Mouse (Mus musculus) E14TG2a.4 (cell line): ENCODE measurements around the gene Rgs3.
"Not testable (repeated sequence)": the region's sequence is repeated elsewhere in the genome, so short reads cannot be mapped to it uniquely, and the experiment has no call there.

Experiments used
- H3K27me3 ChIP-seq: 2 replicates; pipeline ENCODE4 v1.6.1; 2014; ENCODE audit warnings: low read length, control low read depth; ENCODE audit not compliant: insufficient read depth
- H3K36me3 ChIP-seq: 2 replicates; pipeline ENCODE4 v1.6.1; 2014; ENCODE audit warnings: low read length, control low read depth; ENCODE audit not compliant: insufficient read depth
- H3K4me1 ChIP-seq: replicated peaks from 2 replicates; pipeline ENCODE4 v1.6.1; 2014; ENCODE audit warnings: low read depth, low read length, control low read depth
- H3K4me3 ChIP-seq: replicated peaks from 2 replicates; pipeline ENCODE4 v1.5.1; 2014; ENCODE audit warnings: mild to moderate bottlenecking, low read length
- H3K9me3 ChIP-seq: 2 replicates; pipeline ENCODE4 v1.6.1; 2014; ENCODE audit warnings: low read length, control low read depth
- CTCF ChIP-seq: conservative IDR thresholded peaks from 2 replicates; pipeline ENCODE4 v1.5.1; 2014; ENCODE audit warnings: low read length
- NANOG ChIP-seq: IDR thresholded peaks from 2 replicates; pipeline ENCODE4 v1.6.1; 2014; ENCODE audit warnings: borderline replicate concordance, low read length, mixed read lengths
- POU5F1 ChIP-seq: IDR thresholded peaks from 2 replicates; pipeline ENCODE4 v1.6.1; 2014; ENCODE audit warnings: low read length, borderline replicate concordance

Rgs3 gene

DNA sequence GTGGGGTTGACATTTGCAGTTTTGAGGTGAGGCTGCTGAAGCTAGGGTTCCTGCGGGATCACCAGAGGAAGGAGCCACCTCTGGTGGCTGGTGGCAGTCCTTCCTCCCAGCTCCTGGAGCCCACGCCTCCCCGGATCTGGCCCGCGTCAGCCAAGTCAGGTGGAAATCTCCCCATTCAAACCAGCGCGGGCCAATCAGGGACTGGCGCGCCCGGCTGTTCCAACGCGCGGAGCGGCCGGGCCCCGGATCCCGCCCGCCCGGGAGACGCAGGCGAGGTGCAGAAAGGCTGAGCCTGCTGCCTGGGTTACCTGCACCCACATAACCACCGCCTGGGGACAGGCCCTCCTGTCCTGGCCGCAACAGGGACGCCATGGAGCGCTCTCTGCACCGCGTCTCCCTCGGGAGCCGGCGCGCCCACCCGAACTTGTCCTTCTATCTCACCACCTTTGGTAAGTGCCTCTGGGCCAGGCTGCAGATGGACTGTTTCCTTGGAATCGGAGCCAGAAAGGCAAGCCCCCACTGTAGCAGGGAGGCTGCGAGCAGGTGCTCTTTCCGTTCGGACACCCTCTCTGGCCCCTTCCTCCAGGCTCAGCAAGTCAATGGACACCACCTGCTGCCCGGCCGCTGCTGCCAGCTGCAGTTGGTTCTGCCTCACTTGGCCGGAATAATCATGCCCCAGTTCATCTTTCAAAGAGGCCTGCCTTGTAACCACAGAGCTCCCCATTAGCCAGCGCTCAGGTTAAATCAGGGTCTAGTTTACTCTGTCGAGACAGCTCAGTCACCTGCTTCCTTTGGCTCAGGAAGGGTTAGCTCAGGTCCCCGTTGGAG is 23.8 kb downstream of the Rgs3 start:
- Histone ChIP-seq H3K9me3 (no peaks in the 10 kb centered on the region), H3K4me3 (peak overlapping the region; percentile 82), H3K36me3 (no peaks in the 10 kb centered on the region), H3K27me3 (peaks cover 49% of the 10 kb centered on the region), H3K4me1 (peaks cover 25% of the 10 kb centered on the region)
- TF ChIP-seq POU5F1 (no peak), NANOG (no peak), CTCF (no peak)

DNA sequence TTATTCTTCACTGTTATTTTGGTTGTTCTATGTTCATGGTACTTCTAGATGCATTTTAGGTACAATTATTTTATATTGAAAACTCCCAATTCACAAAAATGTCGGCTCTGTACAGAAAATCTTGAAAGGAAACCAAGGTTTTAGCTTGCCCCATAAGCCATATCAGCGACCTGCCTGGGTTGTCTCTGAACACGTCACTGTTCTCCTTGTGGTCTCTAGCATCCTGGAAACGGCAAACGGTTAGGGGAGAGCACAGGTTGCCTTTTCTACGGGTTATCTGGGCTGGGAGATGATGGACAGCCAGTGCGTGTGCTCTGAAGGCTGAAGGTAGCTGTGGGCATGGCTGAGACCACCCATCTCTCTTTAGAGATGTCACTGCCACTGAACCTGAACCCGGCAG is 27.4 kb downstream of the Rgs3 start:
- Histone ChIP-seq H3K4me3 (no peak overlapping the region), H3K27me3 (peaks cover 34% of the 10 kb centered on the region), H3K36me3 (no peaks in the 10 kb centered on the region), H3K4me1 (peaks cover 35% of the 10 kb centered on the region), H3K9me3 (no peaks in the 10 kb centered on the region)
- TF ChIP-seq CTCF (no peak), POU5F1 (no peak), NANOG (no peak)

DNA sequence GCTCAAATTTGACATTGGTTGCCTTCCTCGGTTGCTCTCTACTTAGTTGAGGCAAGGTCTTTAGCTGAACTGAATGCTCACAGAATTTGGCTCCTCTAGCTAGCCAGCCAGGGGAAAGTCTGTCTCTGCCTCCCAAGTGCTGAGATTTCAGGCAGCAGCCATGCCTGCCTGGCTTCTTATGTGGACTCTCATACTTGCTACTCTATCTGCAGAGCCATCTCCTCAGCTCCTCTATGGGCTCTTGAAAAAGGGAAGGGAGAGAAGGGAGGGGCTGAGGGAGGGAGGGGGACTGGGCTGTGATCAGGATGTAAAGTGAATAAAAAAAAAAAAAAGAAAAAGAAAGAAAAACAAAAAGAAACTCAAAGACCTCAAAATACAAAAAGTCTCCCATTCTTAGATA is 31.2 kb downstream of the Rgs3 start:
- Histone ChIP-seq H3K4me1 (peaks cover 13% of the 10 kb centered on the region), H3K9me3 (no peaks in the 10 kb centered on the region), H3K36me3 (no peaks in the 10 kb centered on the region), H3K27me3 (peaks cover 4% of the 10 kb centered on the region; the same call in 1 of the 2 replicates), H3K4me3 (no peak overlapping the region)
- TF ChIP-seq NANOG (no peak), POU5F1 (no peak), CTCF (no peak)

DNA sequence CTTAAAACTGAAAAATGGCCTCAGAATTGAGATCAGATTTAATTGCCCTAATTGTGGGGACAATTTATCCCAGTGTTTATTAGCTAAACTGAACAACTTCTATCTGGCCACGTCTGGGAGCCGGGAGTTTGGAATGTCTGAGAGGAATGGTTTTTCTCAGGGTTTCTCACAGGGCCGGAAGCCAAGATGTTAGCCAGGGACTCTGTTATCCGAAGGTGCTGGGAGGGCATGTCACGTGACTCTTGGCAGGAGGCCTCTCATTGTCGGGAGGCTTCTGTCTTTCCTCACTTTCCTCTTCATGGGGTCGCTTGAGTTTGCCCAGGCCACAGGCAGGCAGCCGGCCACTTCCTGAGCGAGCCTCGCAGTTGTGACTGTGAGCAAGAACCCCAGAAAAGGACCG is 31.7 kb downstream of the Rgs3 start:
- no peak overlapping the region for H3K4me3 ChIP-seq
- H3K36me3 ChIP-seq = no peaks in the 10 kb centered on the region
- H3K4me1 ChIP-seq = peaks cover 13% of the 10 kb centered on the region
- peaks cover 6% of the 10 kb centered on the region; the same call in 1 of the 2 replicates for H3K27me3 ChIP-seq
- TF ChIP-seq NANOG (no peak), CTCF (no peak), POU5F1 (no peak)
- H3K9me3 ChIP-seq = no peaks in the 10 kb centered on the region

DNA sequence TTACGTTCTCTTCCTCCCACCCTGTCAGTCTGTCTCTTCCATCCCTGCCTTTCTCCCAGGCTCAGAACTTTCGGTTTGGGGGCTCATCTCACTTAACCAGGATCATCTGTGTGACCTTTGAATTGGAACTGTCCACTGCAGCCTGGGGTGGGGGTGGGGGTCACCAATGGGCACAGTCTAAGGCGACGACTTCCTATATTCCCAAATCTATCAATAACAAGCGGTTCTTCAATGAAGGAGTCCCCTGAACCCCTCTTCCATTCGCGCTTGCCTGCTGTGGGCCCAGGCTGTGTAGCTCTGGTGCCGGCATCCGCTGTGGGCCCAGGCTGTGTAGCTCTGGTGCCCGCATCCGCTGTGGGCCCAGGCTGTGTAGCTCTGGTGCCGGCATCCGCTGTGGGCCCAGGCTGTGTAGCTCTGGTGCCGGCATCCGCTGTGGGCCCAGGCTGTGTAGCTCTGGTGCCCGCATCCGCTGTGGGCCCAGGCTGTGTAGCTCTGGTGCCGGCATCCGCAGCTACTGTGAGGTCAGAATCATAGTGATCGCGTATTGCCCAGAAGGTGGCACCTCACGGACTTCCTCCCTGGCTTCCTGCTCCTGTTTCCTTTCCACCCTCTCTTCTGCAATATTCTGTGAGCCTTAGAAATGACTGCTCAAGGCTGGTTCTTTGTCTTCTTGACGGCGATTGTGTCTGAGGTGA is 34.0 kb downstream of the Rgs3 start:
- not testable (repeated sequence) for H3K27me3 ChIP-seq, H3K9me3 ChIP-seq, H3K36me3 ChIP-seq
- Histone ChIP-seq H3K4me3 (peak overlapping the region; percentile 65), H3K4me1 (peaks cover 13% of the 10 kb centered on the region)

DNA sequence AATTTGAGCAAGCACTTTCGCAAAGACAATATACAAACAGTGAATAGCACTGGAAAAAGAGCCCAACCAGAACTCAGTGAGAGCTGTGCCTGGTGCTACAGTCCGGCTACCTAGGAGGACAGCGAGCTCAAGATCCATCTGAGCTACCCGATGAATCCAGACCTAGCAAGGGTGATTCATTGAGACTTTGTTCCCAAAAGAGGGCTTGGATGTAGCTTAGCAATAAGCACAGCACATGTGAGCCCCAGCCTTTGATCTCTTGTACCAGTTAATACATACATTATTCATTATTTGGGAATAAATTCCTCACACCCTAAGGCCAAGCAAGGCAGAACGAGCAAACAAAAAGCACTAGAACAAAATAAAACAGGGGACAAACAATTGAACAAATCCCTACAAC is 34.8 kb downstream of the Rgs3 start:
- no peaks in the 10 kb centered on the region for H3K36me3 ChIP-seq
- peaks cover 10% of the 10 kb centered on the region; the same call in 1 of the 2 replicates for H3K27me3 ChIP-seq
- no peak overlapping the region for H3K4me3 ChIP-seq
- peaks cover 10% of the 10 kb centered on the region for H3K4me1 ChIP-seq
- no peak for TF ChIP-seq POU5F1
- TF ChIP-seq CTCF = no peak
- no peak for TF ChIP-seq NANOG
- no peaks in the 10 kb centered on the region for H3K9me3 ChIP-seq

DNA sequence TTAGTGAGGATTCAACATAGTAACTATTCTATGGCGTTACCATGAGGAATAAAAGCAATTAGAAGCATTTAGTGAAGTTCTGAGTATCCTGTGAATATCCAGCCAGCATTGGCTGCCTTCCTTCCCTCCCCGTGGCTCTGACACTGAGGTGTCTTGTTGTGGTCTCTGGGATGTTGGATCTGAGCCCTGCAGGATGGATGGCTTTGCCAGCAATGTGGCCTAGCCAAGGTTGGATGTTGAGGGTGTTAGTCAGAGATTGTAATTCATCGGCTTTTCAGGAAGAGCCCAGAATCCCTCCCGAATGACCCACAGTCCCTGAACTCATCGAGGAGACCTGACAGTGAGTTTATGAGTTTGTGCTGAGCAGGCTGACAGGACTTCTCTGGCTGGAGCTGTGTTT is 36.4 kb downstream of the Rgs3 start:
- peaks cover 9% of the 10 kb centered on the region; the same call in 1 of the 2 replicates for H3K4me1 ChIP-seq
- H3K36me3 ChIP-seq = no peaks in the 10 kb centered on the region
- TF ChIP-seq NANOG (no peak), CTCF (no peak)
- H3K4me3 ChIP-seq = no peak overlapping the region
- peaks cover 10% of the 10 kb centered on the region; the same call in 1 of the 2 replicates for H3K27me3 ChIP-seq
- no peaks in the 10 kb centered on the region for H3K9me3 ChIP-seq

DNA sequence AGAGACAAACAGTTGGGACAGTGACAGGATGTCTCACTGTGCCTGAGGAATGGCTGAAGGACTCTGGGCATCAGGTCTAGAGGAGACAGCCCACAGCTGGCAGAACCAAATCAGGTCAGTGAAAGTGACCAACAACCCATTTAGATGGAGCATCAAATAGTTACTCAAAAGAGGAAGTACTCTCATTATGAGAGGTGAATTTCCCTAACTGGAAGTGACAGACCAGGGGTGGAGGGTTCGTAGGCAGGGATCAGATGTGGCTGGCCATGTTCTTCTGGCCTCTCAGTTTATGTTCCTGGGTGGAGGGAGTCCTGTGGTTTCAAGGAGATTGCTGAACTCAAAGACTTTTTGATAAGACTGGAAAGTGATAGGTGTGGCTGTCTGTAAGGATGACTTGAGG is 40.9 kb downstream of the Rgs3 start:
- H3K4me3 ChIP-seq = no peak overlapping the region
- H3K4me1 ChIP-seq = peaks cover 4% of the 10 kb centered on the region; the same call in 1 of the 2 replicates
- H3K27me3 ChIP-seq = 0 out of 2 replicates have a peak, but pooled peaks cover 6% of the 10 kb centered on the region
- TF ChIP-seq CTCF = no peak
- no peak for TF ChIP-seq NANOG
- TF ChIP-seq POU5F1 = no peak
- H3K36me3 ChIP-seq = no peaks in the 10 kb centered on the region
- H3K9me3 ChIP-seq = no peaks in the 10 kb centered on the region

DNA sequence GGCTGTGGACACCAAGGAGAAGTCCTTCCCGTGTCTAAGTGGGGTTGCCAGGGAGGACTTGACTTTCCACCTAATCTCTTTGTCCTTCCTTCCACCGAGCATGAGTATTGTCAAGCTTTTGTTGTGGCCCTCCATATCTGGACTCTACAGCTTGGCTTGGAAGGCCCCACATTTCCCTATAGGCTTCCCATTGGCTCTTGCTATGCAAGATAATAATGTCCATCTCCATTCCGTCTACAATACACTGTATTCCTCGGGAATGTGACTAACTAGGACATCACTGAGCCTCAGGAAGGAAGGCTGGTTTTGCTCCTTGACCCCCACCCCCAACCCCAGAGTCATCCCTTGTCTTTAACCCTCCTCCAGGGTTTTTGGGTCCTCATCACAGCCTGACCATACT is 44.0 kb downstream of the Rgs3 start:
- Histone ChIP-seq H3K4me1 (0 out of 2 replicates have a peak, but pooled peaks cover 4% of the 10 kb centered on the region), H3K36me3 (no peaks in the 10 kb centered on the region), H3K9me3 (no peaks in the 10 kb centered on the region), H3K27me3 (no peaks in the 10 kb centered on the region), H3K4me3 (no peak overlapping the region)
- TF ChIP-seq NANOG (no peak), POU5F1 (no peak), CTCF (no peak)
